Comparison of ENCODE assay signal across 28 mouse cellular contexts in genomic region chr9:106595402-106595801, GRCm38 (mm10). TPM values are rescaled to one million over a fixed set of nuclear protein-coding genes. Genes with fewer than 3 reads are reported as not detected.
DNase-seq lines count a peak whose midpoint lies in the region; ATAC-seq and TF ChIP-seq lines count a peak whose summit lies in the region.
"Not testable (repeated sequence)": the region's sequence is repeated elsewhere in the genome, so short reads cannot be mapped to it uniquely, and the experiment has no call there.
"Had no signal": no experiment of that assay in that cellular context is flagged by ENCODE, and none has a peak within 500 bp of the region (broad histone marks: within the 10 kb centered on the region; RNA-seq: fewer than 3 reads in every experiment).

No protein-coding gene starts in this region.

- TF ChIP-seq POLR2A in cortical plate, adult 2 months (IDR thresholded peaks at IDR 0.05; ENCODE audit: extremely low read depth, insufficient read depth, low read length); limb, embryonic 14.5 days (IDR thresholded peaks at IDR 0.05; ENCODE audit: borderline replicate concordance, extremely low read depth, insufficient read depth, insufficient read length): not testable (repeated sequence)

- 0 out of 2 replicates have a peak, but pooled peaks have one; percentile 43 for ATAC-seq in heart, embryonic 15.5 days (replicated peaks; ENCODE audit: insufficient number of reproducible peaks, insufficient read depth, low FRiP score, low read depth)
- peak; percentile 52; the same call in 1 of the 2 replicates for ATAC-seq in kidney, embryonic 14.5 days (ENCODE audit: low FRiP score, low TSS enrichment)
- ATAC-seq in kidney, postnatal 0 days (replicated peaks; ENCODE audit: low FRiP score, low read depth): peak; percentile 52; the same call in 1 of the 2 replicates
- ATAC-seq in limb, embryonic 14.5 days (ENCODE audit: low FRiP score, low read depth): not testable (repeated sequence)
- ATAC-seq in monocyte, adult 5-6 weeks (replicated peaks; ENCODE audit: insufficient number of reproducible peaks, low FRiP score, low TSS enrichment, poor library complexity, severe bottlenecking): 0 out of 2 replicates have a peak, but pooled peaks have one; percentile 17
- peak; percentile 18; the same call in 1 of the 2 replicates for ATAC-seq in stomach, embryonic 15.5 days (ENCODE audit: insufficient read depth, low FRiP score, low read depth)

- not testable (repeated sequence) for H3K27me3 ChIP-seq in heart, embryonic 15.5 days; kidney, embryonic 14.5 days (ENCODE audit: control insufficient read depth, insufficient read depth, low read length); kidney, postnatal 0 days (ENCODE audit: insufficient read depth, low read length); limb, embryonic 14.5 days (ENCODE audit: control insufficient read depth, insufficient read depth, low read length); stomach, embryonic 15.5 days (replicated peaks)

- not testable (repeated sequence) for H3K36me3 ChIP-seq in heart, embryonic 15.5 days; kidney, embryonic 14.5 days (ENCODE audit: control insufficient read depth, insufficient read depth, low read length); kidney, postnatal 0 days (ENCODE audit: insufficient read depth, low read length); limb, embryonic 14.5 days (ENCODE audit: control insufficient read depth, insufficient read depth, low read length); stomach, embryonic 15.5 days

- H3K4me3 ChIP-seq in cortical plate, adult 2 months (ENCODE audit: insufficient read depth, low read length); heart, embryonic 15.5 days; kidney, embryonic 14.5 days (ENCODE audit: low read length); kidney, postnatal 0 days (replicated peaks; ENCODE audit: low read depth, low read length); limb, embryonic 14.5 days (replicated peaks; ENCODE audit: low read length); stomach, embryonic 15.5 days (replicated peaks): not testable (repeated sequence)

- H3K9ac ChIP-seq in heart, embryonic 15.5 days; kidney, embryonic 14.5 days (ENCODE audit: low read depth, low read length); kidney, postnatal 0 days (ENCODE audit: low read depth, low read length); stomach, embryonic 15.5 days: not testable (repeated sequence)
- 0 out of 2 replicates have a peak overlapping the region, but pooled peaks have one; percentile 21 for H3K9ac ChIP-seq in limb, embryonic 14.5 days (ENCODE audit: low read depth, low read length, severe bottlenecking)

- not testable (repeated sequence) for TF ChIP-seq CTCF in cortical plate, adult 2 months (IDR thresholded peaks at IDR 0.05; ENCODE audit: extremely low read depth, insufficient read depth, low read length); kidney, postnatal 0 days (IDR thresholded peaks at IDR 0.05; ENCODE audit: low read depth)

- H3K4me1 ChIP-seq in cortical plate, adult 2 months (ENCODE audit: control insufficient read depth, insufficient read depth, low read length); heart, embryonic 15.5 days (replicated peaks); kidney, embryonic 14.5 days (ENCODE audit: control insufficient read depth, insufficient read depth, low read length); kidney, postnatal 0 days (replicated peaks; ENCODE audit: insufficient read depth, low read length); limb, embryonic 14.5 days (ENCODE audit: control insufficient read depth, insufficient read depth, low read length); stomach, embryonic 15.5 days: not testable (repeated sequence)

- H3K27ac ChIP-seq in cortical plate, adult 2 months (ENCODE audit: insufficient read depth, low read length): peak overlapping the region; percentile 38; the same call in 1 of the 2 replicates
- H3K27ac ChIP-seq in heart, embryonic 15.5 days; kidney, embryonic 14.5 days (ENCODE audit: low read depth, low read length); kidney, postnatal 0 days; limb, embryonic 14.5 days (replicated peaks; ENCODE audit: low read depth, low read length); stomach, embryonic 15.5 days: not testable (repeated sequence)

- whole genome bisulfite sequencing in heart, embryonic 15.5 days: 7% methylated on average over 4 of the region's 4 CpGs
- WGBS in kidney, embryonic 14.5 days: 11% methylated on average over 4 of the region's 4 CpGs
- 5% methylated on average over 4 of the region's 4 CpGs for WGBS in kidney, postnatal 0 days
- WGBS in limb, embryonic 14.5 days: 0% methylated on average over 4 of the region's 4 CpGs
- 14% methylated on average over 4 of the region's 4 CpGs for WGBS in stomach, embryonic 15.5 days

- peak; percentile 75 for DNase-seq in heart, adult 11 months
- not testable (repeated sequence) for DNase-seq in kidney, postnatal 0 days (ENCODE audit: low spot score); limb, embryonic 14.5 days (ENCODE audit: low spot score)

- not testable (repeated sequence) for H3K9me3 ChIP-seq in heart, embryonic 15.5 days (replicated peaks); kidney, embryonic 14.5 days (ENCODE audit: control insufficient read depth, low read length); kidney, postnatal 0 days (replicated peaks; ENCODE audit: low read length); limb, embryonic 14.5 days (ENCODE audit: control insufficient read depth, low read length); stomach, embryonic 15.5 days

- H3K4me2 ChIP-seq in heart, embryonic 15.5 days; kidney, embryonic 14.5 days (replicated peaks; ENCODE audit: low read depth, low read length); kidney, postnatal 0 days (ENCODE audit: low read length); limb, embryonic 14.5 days (replicated peaks; ENCODE audit: low read depth, low read length, severe bottlenecking); stomach, embryonic 15.5 days: not testable (repeated sequence)

RNA-seq across cellular contexts. Expression of gene Iqcf4, which starts 24.6 kb away (rescaled TPM):
- not detected in 2 replicates for polyA plus RNA-seq in cortical plate, adult 2 months (2012; rRNA removed)
- polyA plus RNA-seq in heart, embryonic 15.5 days (2015; fragmentation: Nextera tagmentation; extraction: Ambion mirVana): not detected in 2 replicates
- not detected in 2 replicates for polyA plus RNA-seq in kidney, embryonic 14.5 days (2014; fragmentation: Nextera tagmentation; extraction: Ambion mirVana)
- polyA plus RNA-seq in kidney, postnatal 0 days (2015; fragmentation: Nextera tagmentation; extraction: Ambion mirVana): not detected in 2 replicates
- polyA plus RNA-seq in limb, embryonic 14.5 days (2012; rRNA removed): not detected in 2 replicates
- not detected in 2 replicates for polyA plus RNA-seq in limb, embryonic 14.5 days (2014; fragmentation: Nextera tagmentation; extraction: Ambion mirVana)
- not detected in 3 replicates for total RNA-seq in monocyte, adult 5-6 weeks (2017)
- not detected in 2 replicates for polyA plus RNA-seq in stomach, embryonic 15.5 days (2015; fragmentation: Nextera tagmentation; extraction: Ambion mirVana)
- total RNA-seq: adrenal gland, adult 18-20 months; adrenal gland, postnatal 10 days; adrenal gland, postnatal 36 days; ES-E14; gastrocnemius, adult 18-20 months; gastrocnemius, postnatal 10 days; gastrocnemius, postnatal 36 days; granulocyte monocyte progenitor cell, adult 5-6 weeks; heart, adult 8-10 months; heart, postnatal 10 days; heart, postnatal 36 days; hindbrain, postnatal 0 days had no signal
- polyA plus RNA-seq: embryonic facial prominence, embryonic 13.5 days; forebrain, embryonic 10.5 days; forebrain, embryonic 13.5 days; forebrain, embryonic 16.5 days; heart, embryonic 13.5 days; hindbrain, embryonic 10.5 days; hindbrain, embryonic 14.5 days; hindbrain, postnatal 0 days; inflammation-experienced regulatory T-cells, adult 6 months had no signal

RNA-seq across cellular contexts. Expression of gene Iqcf6, which starts 31.0 kb away (rescaled TPM):
- not detected in 2 replicates for polyA plus RNA-seq in cortical plate, adult 2 months (2012; rRNA removed)
- not detected in 2 replicates for polyA plus RNA-seq in heart, embryonic 15.5 days (2015; fragmentation: Nextera tagmentation; extraction: Ambion mirVana)
- not detected in 2 replicates for polyA plus RNA-seq in kidney, embryonic 14.5 days (2014; fragmentation: Nextera tagmentation; extraction: Ambion mirVana)
- polyA plus RNA-seq in kidney, postnatal 0 days (2015; fragmentation: Nextera tagmentation; extraction: Ambion mirVana): not detected in 2 replicates
- not detected in 2 replicates for polyA plus RNA-seq in limb, embryonic 14.5 days (2012; rRNA removed)
- polyA plus RNA-seq in limb, embryonic 14.5 days (2014; fragmentation: Nextera tagmentation; extraction: Ambion mirVana): not detected in 2 replicates
- total RNA-seq in monocyte, adult 5-6 weeks (2017): not detected in 3 replicates
- polyA plus RNA-seq in stomach, embryonic 15.5 days (2015; fragmentation: Nextera tagmentation; extraction: Ambion mirVana): not detected in 2 replicates
- total RNA-seq: adrenal gland, adult 18-20 months; adrenal gland, postnatal 10 days; adrenal gland, postnatal 36 days; ES-E14; gastrocnemius, adult 18-20 months; gastrocnemius, postnatal 10 days; gastrocnemius, postnatal 36 days; granulocyte monocyte progenitor cell, adult 5-6 weeks; heart, adult 8-10 months; heart, postnatal 10 days; heart, postnatal 36 days; hindbrain, postnatal 0 days had no signal
- polyA plus RNA-seq: embryonic facial prominence, embryonic 13.5 days; forebrain, embryonic 10.5 days; forebrain, embryonic 13.5 days; forebrain, embryonic 16.5 days; heart, embryonic 13.5 days; hindbrain, embryonic 10.5 days; hindbrain, embryonic 14.5 days; hindbrain, postnatal 0 days; inflammation-experienced regulatory T-cells, adult 6 months had no signal

RNA-seq across cellular contexts. Expression of gene Iqcf3, which starts 34.0 kb away (rescaled TPM):
- not detected in 2 replicates for polyA plus RNA-seq in cortical plate, adult 2 months (2012; rRNA removed)
- polyA plus RNA-seq in heart, embryonic 15.5 days (2015; fragmentation: Nextera tagmentation; extraction: Ambion mirVana): not detected in 2 replicates
- not detected in 2 replicates for polyA plus RNA-seq in kidney, embryonic 14.5 days (2014; fragmentation: Nextera tagmentation; extraction: Ambion mirVana)
- not detected in 2 replicates for polyA plus RNA-seq in kidney, postnatal 0 days (2015; fragmentation: Nextera tagmentation; extraction: Ambion mirVana)
- not detected in 2 replicates for polyA plus RNA-seq in limb, embryonic 14.5 days (2012; rRNA removed)
- polyA plus RNA-seq in limb, embryonic 14.5 days (2014; fragmentation: Nextera tagmentation; extraction: Ambion mirVana): not detected in 2 replicates
- 6.7 TPM in 1 of 3 replicates, not detected in the others for total RNA-seq in monocyte, adult 5-6 weeks (2017)
- polyA plus RNA-seq in stomach, embryonic 15.5 days (2015; fragmentation: Nextera tagmentation; extraction: Ambion mirVana): not detected in 2 replicates
- total RNA-seq: adrenal gland, adult 18-20 months; adrenal gland, postnatal 10 days; adrenal gland, postnatal 36 days; ES-E14; gastrocnemius, adult 18-20 months; gastrocnemius, postnatal 10 days; gastrocnemius, postnatal 36 days; granulocyte monocyte progenitor cell, adult 5-6 weeks; heart, adult 8-10 months; heart, postnatal 10 days; heart, postnatal 36 days; hindbrain, postnatal 0 days had no signal
- polyA plus RNA-seq: embryonic facial prominence, embryonic 13.5 days; forebrain, embryonic 10.5 days; forebrain, embryonic 13.5 days; forebrain, embryonic 16.5 days; heart, embryonic 13.5 days; hindbrain, embryonic 10.5 days; hindbrain, embryonic 14.5 days; hindbrain, postnatal 0 days; inflammation-experienced regulatory T-cells, adult 6 months had no signal
